Mouse (Mus musculus): Measurements from ENCODE around the gene Lins1. TPM values are rescaled to one million over a fixed set of nuclear protein-coding genes. Genes with fewer than 3 reads are reported as not detected.

Lins1 gene
- 18.7 TPM for polyA plus RNA-seq (2014; fragmentation: Illumina TruSeq; extraction: RNeasy Lipid Tissue Mini Kit (QIAGEN cat#74804); ENCODE audit: low read depth, low replicate concordance)

GRCm38 (mm10) chr7:66689620-66690360 is at the start of gene Lins1:
Lins1 (plus strand) TSS chr7:66689889.

GRCm38 (mm10) chr7:66689294-66689619 is 432 bp upstream of the Lins1 start, which contains the start of gene Asb7:
Asb7 (minus strand) TSS chr7:66689596.

GRCm38 (mm10) chr7:66743377-66743781 is 53.7 kb downstream of the Lins1 start, which contains the start of gene Cers3:
Cers3 (plus strand) TSS chr7:66743504.

Other genes with a start within 250 kb of the Lins1 start
- 19.2 TPM for gene Asb7, start 293 bp upstream of the Lins1 start, polyA plus RNA-seq (2014; fragmentation: Illumina TruSeq; extraction: RNeasy Lipid Tissue Mini Kit (QIAGEN cat#74804); ENCODE audit: low read depth, low replicate concordance)
- gene Cers3, start 53.6 kb downstream of the Lins1 start, polyA plus RNA-seq (2014; fragmentation: Illumina TruSeq; extraction: RNeasy Lipid Tissue Mini Kit (QIAGEN cat#74804); ENCODE audit: low read depth, low replicate concordance): 178 TPM
- gene Adamts17, start 149.8 kb downstream of the Lins1 start, polyA plus RNA-seq (2014; fragmentation: Illumina TruSeq; extraction: RNeasy Lipid Tissue Mini Kit (QIAGEN cat#74804); ENCODE audit: low read depth, low replicate concordance): 1.8 TPM

Measured in testis, adult 10 weeks (tissue).